Mouse (Mus musculus): ENCODE data around the gene Sh3d21. TPM values are rescaled to one million over a fixed set of nuclear protein-coding genes. Genes with fewer than 3 reads are reported as not detected.

Gene Sh3d21
- total RNA-seq, 2 experiments from 2014 or later, result 2.1 to 2.7 TPM

DNA sequence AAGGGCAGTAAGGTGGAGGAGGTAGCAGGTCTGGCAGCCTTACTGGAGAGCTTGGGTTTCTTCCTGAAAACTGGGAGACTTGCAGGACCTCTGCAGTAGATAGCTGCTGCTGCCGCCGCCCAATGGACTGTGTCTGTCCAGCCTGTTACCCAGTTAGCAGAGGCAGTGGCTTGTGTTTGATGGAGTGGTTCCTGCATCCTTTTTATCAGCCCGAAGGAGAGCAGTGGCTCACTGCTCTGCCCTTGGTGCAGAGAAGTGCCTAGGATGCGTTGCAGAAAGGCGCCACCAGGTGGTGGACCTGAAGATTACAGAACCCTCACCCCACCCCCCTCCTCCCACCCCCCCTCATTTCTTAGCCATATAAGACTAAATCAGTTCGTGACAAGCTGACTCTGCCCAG, 49.3 kb downstream of the Sh3d21 start:
- intact Hi-C loops (cut with DNase I), result loop anchor here (1.0 to 5.0 kb wide), 2 partner anchors 28 to 148 kb away; partner anchors contain the start of gene Trappc3
- DNase-seq, result peak; percentile 66 to 77

- intact Hi-C loops (cut with DNase I), result loop anchor here (5.0 kb wide), 1 partner anchor 149 kb away; the partner anchor contains the start of gene Trappc3
Observed at GRCm38 (mm10) chr4:126113243-126113642, 50.0 kb downstream of the Sh3d21 start.

DNA sequence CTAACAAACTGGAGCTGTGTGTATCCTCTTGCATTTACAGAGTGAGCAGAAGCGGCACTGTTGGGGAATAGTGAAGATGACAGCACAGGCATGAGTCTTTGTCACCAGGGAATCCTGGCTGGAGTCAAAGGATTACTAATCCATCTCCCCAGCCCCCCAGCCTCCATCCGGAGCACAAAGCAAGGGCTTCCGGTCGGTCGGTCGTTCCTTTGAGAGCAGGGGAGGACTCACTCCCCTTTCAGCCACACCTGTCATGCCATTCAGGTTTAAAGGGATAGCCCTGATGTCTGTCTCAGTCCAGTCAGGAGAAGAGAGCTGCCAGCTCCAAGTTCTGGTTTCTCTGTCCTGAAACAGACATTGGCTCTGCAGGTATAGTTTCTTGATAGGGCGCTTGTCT, 52.1 kb downstream of the Sh3d21 start:
- DNase-seq, result no peak
- intact Hi-C loops (cut with DNase I), result loop anchor here (5.0 kb wide), 1 partner anchor 151 kb away; the partner anchor contains the start of gene Trappc3

More at GRCm38 (mm10) chr4:126113243-126113642, 50.0 kb downstream of the Sh3d21 start:
- DNase-seq, result no peak

DNA sequence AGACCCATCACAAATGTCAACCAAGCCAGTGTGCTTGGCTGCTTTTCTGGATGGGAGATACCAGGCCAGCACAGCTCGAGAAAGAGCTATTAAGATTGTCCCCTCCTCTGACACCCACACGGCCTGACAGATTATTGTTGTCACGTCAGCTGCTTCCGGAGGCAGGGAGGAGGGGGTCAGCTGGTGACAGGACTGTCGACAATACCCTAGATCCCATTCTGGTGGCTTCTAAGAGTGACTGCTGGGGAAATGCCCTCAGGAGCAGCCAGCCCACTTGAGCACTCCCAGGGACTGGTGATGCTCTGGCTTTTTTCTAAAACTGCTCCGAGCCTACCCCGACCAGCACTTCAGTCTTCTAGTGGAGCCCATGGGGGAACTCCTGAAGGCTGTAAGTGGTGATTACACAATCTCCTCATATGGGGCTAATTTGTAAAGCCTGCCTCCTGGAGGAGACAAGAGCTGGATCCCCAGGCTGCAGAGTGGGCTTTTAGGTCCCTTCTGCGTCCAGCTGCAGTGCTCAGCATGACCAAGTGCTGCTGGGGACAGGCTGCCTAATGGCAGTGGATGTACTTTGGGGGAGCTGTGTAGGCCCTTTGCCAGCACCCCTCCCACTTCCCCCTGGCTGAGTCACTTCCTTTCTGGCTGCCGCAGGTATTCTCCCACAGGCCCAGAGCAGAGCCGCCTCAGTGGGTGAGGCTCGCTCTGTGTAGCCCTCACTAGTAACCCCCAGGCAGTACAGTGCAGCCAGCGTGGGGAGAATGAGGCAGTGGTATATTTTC, 52.7 kb downstream of the Sh3d21 start:
- intact Hi-C loops (cut with DNase I), result loop anchor here (5.0 kb wide), 1 partner anchor 152 kb away; the partner anchor contains the start of gene Trappc3
- DNase-seq, result peak; percentile 87 to 91

DNA sequence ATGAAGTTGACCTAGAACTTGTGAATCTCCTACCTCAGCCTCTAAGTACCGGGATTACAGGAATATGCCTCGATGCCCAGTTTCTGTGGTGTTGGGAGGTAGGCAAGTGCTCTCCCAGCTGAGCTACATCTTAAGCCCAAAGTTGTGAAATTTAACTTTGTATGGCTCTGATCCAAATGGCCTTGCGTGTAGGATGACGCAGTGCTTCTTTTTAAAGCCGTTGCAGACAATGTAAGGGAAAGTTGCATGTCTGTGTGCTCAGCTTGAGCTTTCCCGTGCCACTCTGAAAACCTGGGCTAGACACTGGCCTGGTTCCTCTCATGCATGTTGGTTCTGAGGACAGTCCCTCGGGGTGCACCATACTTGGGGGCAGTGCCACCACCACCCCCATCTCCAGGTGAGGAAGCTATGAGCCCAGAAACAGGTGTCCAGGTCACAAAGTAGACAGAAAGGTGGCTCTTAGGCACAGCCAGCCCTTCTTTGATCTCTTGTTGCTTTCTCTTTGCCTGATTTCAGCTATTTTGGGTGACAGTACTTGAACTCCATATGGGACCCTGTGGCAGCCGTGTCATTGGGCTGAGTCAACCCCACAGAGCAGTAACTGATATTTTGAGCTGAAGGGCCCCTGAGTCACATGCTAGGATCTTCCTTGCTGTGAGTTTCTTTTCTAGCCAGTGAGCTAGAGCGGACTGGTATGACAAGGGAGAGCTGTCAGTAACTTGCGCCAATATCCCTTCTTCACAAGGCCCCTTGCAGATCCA, 53.5 kb downstream of the Sh3d21 start:
- intact Hi-C loops (cut with DNase I), result loop anchor here (5.0 kb wide), 1 partner anchor 153 kb away; the partner anchor contains the start of gene Trappc3
- no peak for DNase-seq

- peak in 1 of 2 experiments; percentile 58 for DNase-seq
- intact Hi-C loops (cut with DNase I), result no loop called here
Observed at GRCm38 (mm10) chr4:126108061-126108740, 55.1 kb downstream of the Sh3d21 start.

DNA sequence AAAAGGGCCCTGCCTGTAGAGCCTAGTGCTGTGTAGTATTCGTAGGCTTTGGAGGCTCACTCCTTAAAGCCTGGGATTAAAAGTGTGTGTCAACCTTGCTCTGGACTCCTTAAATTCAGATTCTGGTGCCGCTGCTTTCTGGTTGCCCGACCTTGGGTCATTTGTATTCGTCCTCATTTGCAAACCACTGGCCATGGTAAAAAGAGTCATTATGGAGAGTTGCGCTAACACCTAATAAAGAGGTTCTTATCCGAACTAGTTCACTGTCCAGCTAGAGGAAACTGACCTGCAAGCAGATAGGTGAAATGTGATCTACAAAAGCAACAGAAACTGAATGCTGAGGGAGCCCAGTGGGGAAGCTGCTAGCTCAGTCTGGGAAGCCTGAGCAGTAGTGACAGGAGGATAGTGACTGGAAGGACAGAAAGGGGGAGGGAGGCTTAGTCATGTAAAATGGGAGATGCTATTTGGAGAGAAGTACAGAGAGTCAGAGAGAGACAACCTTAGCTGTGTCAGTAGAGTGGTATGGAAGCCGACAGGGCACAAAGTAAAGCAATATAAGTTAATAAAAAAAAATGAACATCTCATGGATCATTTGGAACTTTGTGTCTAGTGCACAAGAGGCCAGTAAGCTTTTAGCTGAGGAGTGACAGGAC, 58.0 kb downstream of the Sh3d21 start:
- intact Hi-C loops (cut with DNase I), result no loop called here
- DNase-seq, result no peak

DNA sequence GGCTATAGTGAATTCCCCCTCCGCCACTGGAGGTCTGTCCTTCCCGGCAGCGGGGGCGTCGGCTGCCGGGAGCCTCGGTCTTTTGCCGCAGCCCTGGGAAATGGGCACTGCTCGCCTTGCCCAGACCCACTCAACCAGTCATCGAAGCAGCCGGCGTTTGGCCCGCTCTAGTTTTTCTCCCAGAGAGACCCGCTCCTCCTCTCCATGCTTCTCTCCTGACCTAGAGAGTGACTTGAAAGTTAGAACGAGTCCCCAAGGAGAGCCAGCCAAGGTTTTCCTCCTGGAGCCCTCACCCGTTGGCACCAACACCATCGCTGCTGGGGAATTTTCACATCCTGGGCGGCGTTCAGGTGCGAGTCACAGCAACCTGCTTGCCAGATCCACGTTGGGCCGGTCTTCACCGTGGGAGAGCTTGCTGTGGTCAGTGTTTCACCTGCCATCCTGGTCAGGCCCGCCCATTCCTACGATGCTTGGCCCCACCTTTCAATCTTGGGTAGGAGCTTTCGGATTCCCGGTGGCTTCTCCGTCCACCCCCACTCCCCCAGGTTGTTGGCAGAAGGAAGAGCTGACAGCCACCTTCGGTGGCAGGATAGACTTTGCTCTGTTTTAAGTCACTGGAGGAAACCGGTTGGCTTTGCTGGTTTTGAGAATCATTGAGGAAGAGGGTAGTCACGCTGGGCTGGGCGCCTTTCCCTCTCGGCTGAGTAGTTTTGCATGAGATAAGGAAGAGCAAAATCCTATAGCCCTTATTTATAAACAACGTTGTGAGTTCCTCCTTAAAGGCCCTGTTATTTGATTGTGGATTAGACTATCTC, 58.8 kb downstream of the Sh3d21 start:
- intact Hi-C loops (cut with DNase I), result no loop called here
- peak; percentile 42 to 54 for DNase-seq

- peak; percentile 97 to 98 for DNase-seq
- intact Hi-C loops (cut with DNase I), result no loop called here
Observed at GRCm38 (mm10) chr4:126103590-126104068, 59.7 kb downstream of the Sh3d21 start, which contains the start of gene Stk40. Gene Stk40, plus strand, starts transcription at chr4:126103957.

- DNase-seq, result peak; percentile 94
- intact Hi-C loops (cut with DNase I), result no loop called here
Observed at GRCm38 (mm10) chr4:126103057-126103581, 60.2 kb downstream of the Sh3d21 start.

DNA sequence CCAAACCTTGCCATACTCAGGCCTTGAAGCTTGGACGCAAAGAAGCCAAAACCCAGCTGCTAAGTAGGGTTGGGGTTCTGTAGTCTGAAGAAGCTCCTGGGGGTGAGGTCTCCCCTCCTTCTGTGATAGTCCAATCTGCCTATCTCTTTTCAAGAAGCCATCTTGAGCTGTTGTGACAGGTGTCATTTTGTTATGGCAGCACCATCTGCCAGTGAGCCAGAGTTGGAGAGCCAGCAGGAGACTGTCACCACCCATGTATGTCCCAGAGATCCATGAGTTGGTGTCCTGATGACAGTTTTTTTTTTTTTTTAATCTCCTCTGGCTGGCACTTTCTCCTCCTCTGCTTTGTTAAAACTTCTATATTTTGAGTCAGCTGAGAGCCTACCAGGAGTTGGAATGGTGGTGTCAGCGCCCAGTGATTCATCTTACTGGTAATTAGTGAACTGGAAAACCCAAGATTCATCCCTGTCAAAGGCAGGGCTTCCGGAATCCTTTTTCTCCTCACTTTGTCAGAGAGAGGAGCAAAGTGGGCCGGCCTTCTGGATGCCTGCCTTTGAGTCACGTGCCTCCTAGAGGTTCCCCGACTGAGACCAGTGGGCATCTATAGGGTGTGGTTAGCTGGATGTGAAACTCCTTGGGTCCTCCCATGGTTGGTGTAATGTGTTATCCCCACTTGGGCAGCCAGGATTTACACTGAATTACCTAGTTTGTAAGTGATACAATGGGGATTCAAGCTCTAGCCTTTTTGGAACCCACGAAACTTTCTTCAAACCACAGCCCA, 61.0 kb downstream of the Sh3d21 start:
- DNase-seq, result peak; percentile 43
- intact Hi-C loops (cut with DNase I), result no loop called here

DNA sequence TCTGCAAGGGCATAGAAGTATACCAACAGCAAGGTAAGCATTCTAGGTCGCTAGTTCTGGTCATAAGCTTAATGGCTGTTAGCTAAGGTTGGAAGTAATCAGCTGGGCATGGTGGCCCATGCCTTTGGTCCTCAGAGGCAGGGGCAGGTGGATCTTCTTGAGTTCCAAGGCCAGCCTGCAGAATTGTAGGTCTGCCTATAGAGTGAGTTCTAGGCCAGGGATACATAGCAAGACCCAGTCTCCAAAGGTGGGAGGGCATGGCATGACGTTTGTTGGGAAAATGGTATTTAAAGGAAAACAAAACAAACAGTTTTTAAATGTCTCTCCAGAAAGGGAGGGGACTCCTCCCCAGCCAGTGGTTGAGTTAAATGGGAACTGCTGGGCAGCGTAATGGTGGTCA, 62.5 kb downstream of the Sh3d21 start:
- DNase-seq, result no peak
- intact Hi-C loops (cut with DNase I), result no loop called here

Other genes starting within 250 kb of the Sh3d21 start
- gene Csf3r, start 138.9 kb downstream of the Sh3d21 start, total RNA-seq (2021), result under 1 TPM; 0.47 to 0.77 TPM
- gene Mrps15, start 116.6 kb downstream of the Sh3d21 start, total RNA-seq (2021), result 10 to 100 TPM; 64.2 to 64.3 TPM
- gene Oscp1, start 104.9 kb downstream of the Sh3d21 start, total RNA-seq (2021), result 1 to 10 TPM; 3.5 to 4.1 TPM
- gene Lsm10, start 66.9 kb downstream of the Sh3d21 start, total RNA-seq (2021), result 10 to 100 TPM; 11.0 to 14.3 TPM
- 10 to 100 TPM; 22.8 to 32.7 TPM for gene Stk40, start 59.5 kb downstream of the Sh3d21 start, total RNA-seq (2021)
- 10 to 100 TPM; 36.3 to 37.0 TPM for gene Eva1b, start 15.7 kb downstream of the Sh3d21 start, total RNA-seq (2021)
- 100 to 1,000 TPM; 160 to 172 TPM for gene Thrap3, start 39.3 kb upstream of the Sh3d21 start, total RNA-seq (2021)
- gene Map7d1, start 92.9 kb upstream of the Sh3d21 start, total RNA-seq (2021), result 100 to 1,000 TPM; 214 to 239 TPM
- 10 to 100 TPM; 50.8 to 54.0 TPM for gene Trappc3, start 98.8 kb upstream of the Sh3d21 start, total RNA-seq (2021)
- gene Col8a2, start 123.3 kb upstream of the Sh3d21 start, total RNA-seq (2021), result 1 to 10 TPM; 1.8 to 2.1 TPM
- 10 to 100 TPM; 17.0 to 18.9 TPM for gene Adprhl2, start 158.2 kb upstream of the Sh3d21 start, total RNA-seq (2021)
- gene Tekt2, start 162.2 kb upstream of the Sh3d21 start, total RNA-seq (2021), result under 1 TPM; 0.69 to 0.74 TPM

Measured in heart, postnatal 10 days (tissue).